Mouse (Mus musculus) CD4-positive, CD25-positive, alpha-beta regulatory T cell, adult 2 months (primary cell): ENCODE results near the gene Itga1.

ENCODE experiments used
- DNase-seq: peaks from one replicate; pipeline ENCODE4 v3.0.0-alpha.2; 2012; ENCODE audit warnings: low read depth, low spot score

Itga1 gene

DNA sequence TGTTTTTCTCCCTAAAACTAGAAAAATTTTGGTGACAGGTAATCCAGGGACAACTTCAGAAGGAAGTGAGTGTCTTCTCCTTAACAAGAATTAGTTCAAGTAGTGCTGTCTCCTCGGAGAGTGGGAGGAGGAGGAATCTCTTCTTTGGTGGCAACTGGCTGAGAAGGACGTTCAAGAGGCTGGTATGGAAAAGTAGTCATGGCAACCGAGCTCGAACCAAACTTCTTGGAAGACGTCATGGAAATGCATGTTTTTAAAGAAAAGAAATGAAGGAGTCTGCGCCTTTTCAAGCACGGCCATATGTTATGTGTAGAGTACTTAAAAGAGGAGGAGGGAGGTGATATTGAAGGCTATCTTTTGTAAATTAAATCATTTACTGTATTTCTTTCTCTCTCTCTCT lies 49.2 kb downstream of the Itga1 start:
- no peak for DNase-seq

DNA sequence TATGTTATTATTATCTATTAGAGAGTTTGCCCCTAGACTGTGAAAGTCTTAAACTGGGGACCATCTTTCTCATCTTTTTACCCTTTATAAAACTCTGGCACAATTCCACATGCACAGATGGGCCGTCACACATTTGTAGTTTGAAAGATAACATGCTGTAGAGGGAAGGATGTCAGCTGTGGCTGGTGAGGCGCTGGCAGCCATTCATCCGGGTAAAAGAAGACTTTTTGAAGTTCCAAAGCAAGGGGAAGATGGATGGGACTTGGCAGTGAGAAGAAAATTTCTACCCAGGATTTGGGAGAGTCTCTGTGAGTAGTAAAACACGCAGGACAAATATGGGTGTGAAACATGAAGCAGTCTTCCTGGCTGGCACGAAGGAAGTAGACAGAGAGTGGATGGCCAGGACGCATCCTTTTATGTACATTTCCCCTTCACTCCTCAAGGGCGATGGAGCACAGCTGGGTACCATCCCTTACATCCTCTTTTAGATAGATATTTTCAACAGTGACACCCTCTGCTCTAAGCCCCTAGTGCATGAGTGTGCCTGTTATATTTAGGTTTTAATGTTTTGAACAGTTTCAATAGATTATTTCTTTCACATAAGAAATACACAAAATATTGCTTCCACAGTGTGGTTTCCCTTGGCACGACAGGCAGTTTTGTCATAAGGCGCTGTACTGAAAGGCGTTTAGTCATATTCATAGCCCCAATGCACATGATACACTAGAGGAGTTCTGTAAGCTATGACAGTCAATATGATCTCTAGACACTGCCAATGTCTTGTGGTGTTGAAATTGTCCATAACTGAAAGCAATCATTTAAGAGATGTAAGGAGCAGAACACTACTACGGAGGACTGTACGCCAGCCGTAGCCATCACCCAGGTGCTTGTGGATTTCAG lies 50.9 kb downstream of the Itga1 start:
- no peak for DNase-seq

GRCm38 (mm10) chr13:115042652-115043051 lies 59.1 kb downstream of the Itga1 start:
- no peak for DNase-seq

- DNase-seq, result no peak
Measured at GRCm38 (mm10) chr13:115037304-115037703, 64.5 kb downstream of the Itga1 start.

DNA sequence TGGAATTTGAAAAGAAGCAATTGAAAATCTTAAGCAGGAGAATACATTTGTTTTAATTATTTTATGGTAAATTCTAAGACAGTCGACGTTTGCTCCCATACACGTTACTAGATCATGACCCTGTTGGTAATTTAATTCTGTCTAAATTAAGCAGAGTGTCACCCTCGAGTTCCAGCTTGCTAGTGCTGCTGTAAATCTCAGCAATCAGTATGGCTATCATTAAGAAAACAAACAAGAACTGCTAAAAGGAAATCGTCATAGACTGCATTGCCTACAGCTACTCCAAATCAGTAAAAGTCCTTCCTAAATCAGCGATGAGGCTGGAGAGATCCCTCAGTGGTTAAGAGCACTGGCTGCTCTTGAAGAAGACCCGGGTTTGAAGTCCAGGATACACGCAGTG lies 66.4 kb downstream of the Itga1 start:
- no peak for DNase-seq

GRCm38 (mm10) chr13:115033135-115033534 lies 68.6 kb downstream of the Itga1 start:
- no peak for DNase-seq

GRCm38 (mm10) chr13:115031177-115032000 lies 70.4 kb downstream of the Itga1 start:
- no peak for DNase-seq

- no peak for DNase-seq
Measured at GRCm38 (mm10) chr13:115025394-115025793, 76.4 kb downstream of the Itga1 start.

- no peak for DNase-seq
Measured at GRCm38 (mm10) chr13:115022117-115022787, 79.5 kb downstream of the Itga1 start.

DNA sequence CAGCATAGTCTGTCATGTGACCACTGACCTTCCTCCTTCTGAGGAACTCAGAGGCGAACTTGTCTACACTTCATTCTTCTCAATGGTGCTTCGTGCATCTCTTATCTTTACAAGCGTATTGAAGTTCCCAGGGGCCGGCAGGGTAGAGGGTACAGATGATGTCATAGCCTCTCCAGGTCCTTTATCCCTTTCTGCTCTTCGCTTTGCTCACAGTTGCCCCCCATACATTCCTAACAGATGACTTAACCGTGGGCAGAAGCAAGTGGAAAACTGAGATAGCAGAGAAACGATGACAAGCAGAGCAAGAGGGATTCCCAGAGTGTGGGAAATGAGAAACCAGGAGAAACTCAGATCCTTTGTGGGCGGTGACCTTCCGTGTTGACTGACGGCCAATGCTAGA lies 80.4 kb downstream of the Itga1 start:
- DNase-seq, result no peak

- no peak for DNase-seq
Measured at GRCm38 (mm10) chr13:115020727-115021126, 81.0 kb downstream of the Itga1 start.

DNA sequence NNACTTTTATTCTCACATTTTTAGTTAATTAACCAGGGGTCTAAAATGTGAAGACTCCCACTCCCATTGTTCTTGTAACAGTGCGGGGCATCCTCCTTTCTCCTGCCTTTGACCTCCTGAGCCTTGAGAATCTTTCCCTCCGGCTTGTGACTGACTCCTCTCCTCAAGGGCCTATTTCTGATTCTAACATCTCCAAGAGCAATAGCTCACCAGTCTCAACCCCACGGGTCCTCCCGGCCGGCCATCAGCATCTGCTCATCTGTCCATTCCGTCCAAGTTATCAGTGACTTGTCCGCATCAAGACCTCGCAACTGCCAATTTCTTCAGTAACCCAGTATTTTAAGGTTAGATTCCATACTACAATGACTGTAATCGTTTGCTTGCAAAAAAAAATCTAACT lies 84.2 kb downstream of the Itga1 start:
- no peak for DNase-seq

DNA sequence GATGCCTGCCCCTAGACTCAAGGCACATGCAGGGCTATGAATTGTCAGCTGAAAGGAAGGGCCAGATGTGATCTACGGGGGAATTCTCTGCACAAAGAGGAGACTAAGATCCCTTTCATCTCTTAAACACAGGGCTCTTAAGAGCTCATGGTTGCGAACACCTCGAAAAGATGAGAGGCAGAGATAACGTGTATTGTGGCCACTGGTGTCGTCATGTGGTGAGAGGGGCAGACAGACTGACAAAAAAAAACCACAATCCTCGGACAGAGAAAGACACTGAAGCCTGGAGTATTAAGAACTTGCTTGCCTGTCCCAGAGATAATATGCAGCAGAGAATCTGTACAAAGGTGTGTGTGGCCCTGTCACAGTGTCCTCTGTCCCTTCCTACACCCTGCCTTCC lies 90.2 kb downstream of the Itga1 start:
- no peak for DNase-seq

DNA sequence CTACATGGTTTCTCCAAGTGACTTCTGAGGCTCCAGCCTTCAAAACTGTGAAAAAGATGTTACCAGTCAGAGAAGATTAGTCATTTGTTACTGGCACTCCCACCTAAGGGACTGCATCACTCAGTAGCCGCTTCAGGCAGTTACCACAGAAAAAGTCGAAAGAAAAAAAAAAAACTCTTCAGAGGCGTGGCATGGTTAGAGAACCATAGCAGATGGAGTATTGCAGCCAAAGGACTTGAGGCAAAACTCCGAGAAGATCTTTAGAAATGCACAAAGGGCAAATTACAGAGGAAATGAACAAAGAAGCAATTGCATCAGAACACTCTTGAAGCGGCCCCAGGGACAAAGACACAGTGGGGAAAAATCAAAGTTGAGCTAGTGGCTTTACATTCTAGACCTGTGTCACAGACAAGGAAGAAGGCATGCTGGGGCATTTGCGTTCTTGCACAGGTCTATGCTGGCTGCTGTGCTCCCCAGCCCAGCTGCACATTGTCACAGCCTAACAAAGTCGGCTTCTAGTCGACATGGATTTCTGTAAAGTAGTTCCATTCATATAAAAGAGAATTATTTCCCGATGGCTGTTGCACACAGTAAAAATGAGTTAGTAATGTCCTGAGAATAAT lies 95.4 kb downstream of the Itga1 start:
- DNase-seq, result no peak

DNA sequence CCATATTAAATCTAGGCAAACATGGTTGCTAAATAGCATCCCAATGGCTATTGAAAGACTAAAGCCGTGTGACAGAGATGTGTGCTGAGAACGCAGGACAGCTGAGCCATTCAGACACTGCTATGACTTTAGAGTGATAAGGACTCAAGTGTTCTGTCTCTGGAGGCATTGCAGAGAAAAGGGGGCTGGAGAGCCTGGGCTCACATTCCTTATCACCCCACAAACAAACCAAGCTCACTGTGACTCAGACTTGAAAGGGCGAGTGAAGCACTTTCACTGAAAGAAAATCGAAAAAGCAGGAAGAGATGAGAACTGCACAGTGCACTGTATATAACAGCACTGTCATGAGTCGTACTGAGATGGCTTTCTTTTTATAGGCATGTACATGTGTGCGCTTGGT lies 96.4 kb downstream of the Itga1 start:
- no peak for DNase-seq

DNA sequence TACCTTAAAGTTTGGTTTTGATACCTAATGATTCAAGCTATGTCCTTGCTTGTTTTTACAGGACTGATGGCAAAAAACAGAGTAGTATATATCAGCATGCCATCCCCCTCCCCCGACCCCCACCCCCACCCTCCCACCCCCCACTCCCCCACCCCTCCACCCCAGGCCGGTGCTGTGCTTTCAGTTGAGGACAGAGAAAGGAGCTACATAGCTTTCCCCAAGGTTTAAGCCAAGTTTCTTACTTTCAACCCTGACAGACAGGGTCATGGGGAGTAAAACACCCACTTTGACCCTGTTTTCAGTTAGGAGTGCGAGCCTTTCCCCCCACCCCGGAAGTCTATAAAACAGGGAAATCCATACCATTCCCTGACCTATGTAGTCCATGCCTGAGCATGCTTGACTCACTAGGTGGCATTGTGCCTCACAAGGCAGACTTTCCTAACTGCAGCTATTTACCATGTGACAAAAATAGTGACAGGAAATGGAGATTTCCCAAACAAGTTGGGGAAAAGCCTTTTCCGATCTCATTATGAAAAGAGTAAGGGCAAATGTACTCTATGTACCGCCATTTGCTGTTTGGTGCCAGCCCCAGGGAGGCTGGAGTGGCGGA lies 98.2 kb downstream of the Itga1 start:
- no peak for DNase-seq

DNA sequence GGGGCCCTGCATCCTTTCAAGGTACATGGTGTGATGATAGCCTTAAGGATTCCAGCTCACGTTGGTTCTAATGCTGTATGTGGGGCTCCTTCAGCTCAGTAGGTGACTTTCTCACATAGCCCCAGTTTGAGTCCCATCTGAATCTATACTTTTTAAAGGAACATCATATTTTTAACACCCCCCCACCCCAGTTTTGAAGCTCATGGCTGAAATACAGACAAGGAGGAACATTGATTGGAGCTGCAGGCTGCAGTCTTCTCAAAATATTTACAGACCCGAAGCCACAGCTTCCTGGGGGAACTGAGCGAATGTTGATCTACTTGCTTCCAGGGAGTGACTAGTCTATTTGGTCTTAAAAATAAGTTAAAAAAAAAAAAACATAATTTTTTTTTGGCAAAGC lies 98.9 kb downstream of the Itga1 start:
- DNase-seq, result no peak

DNA sequence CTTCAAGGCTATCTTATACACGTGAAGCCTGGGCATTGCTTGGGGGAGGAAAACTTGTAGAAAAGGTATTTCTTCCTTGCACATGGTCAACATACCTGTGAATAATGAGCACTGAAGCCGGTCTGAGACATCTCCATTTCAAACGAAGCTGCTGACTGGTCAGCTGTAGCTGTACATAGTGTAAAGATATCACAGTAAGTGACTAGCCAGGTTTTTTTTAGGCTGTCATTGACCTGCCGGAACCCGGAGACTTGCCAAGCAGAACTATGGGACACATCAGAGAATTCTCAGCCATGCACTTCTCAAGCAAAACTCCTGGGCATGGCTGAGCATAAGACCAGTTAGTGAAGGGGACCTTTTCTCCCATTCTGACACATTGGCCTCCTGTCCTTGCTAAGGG lies 99.6 kb downstream of the Itga1 start:
- DNase-seq, result no peak

DNA sequence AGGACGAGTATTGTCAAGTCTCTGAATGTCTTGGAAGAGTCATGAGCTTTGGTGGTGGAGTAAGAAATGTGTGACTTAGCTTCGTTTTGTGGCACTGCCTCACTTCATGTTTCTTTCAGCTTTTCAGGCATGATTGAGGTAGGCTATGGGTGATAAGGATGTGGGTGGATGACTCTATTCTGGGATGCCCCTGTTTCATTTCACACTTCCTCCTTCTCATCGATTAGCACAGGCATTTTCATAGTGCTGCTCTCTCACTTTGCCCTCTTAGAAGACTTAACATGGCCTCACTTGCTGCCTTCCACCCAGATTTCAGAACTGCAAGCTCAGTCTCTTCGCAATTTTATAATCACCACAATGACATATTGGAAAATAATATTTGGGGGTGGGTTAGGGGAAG lies 102.2 kb downstream of the Itga1 start:
- no peak for DNase-seq

GRCm38 (mm10) chr13:114998100-114998499 lies 103.7 kb downstream of the Itga1 start:
- DNase-seq, result no peak

- no peak for DNase-seq
Measured at GRCm38 (mm10) chr13:114992260-114993014, 109.3 kb downstream of the Itga1 start.
